Mouse (Mus musculus): ENCODE data around the gene Ptpn18.

The Ptpn18 gene

DNA sequence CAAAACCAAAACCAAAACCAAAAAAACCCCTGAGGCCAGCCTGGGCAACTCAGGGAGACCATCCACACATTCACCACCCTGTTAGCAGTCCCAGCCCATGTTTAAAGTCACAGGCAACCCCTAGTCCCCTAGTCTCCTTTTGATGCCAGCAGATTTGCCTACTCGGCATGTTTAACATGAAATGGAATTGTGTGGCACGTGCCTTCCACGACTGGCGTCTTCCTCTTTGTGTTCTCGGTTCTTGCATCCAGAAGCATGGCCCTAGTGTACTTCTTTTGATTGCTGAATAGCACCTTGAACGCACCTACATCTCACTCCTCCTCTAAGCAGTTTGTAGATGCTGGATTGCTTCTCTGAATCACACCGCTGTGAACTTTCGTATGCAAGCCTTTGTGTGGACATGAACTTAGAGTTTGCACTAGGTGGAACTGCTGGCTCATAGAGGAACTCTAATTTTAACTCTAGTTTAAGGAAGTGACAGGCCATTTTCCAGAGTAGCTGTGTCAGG, 4.8 kb downstream of the Ptpn18 start:
- DNase-seq (ENCODE audit: low spot score in 2 of 2) = no peak

DNA sequence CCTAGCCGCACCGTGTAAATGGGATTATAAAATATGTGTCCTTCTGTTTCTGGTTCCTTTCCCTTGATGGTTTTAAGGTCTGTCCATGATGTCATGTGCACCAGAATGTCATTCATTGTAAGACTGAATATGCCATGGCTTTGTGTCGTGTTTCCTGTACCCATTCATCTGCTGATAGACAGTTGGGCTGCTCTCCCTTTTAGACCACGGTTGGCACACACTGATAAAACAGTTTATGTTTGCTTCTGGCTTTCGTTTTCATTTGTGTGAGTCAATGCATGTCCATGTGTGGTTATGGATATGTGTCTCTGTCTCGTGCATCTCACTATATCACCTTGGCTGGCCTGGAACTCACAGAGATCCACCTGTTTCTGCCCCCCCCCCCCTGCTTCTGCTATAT, 5.9 kb downstream of the Ptpn18 start:
- no peak for DNase-seq (ENCODE audit: low spot score in 2 of 2)

GRCm38 (mm10) chr1:34468051-34468450, 8.5 kb downstream of the Ptpn18 start:
- no peak for DNase-seq (ENCODE audit: low spot score in 2 of 2)

DNA sequence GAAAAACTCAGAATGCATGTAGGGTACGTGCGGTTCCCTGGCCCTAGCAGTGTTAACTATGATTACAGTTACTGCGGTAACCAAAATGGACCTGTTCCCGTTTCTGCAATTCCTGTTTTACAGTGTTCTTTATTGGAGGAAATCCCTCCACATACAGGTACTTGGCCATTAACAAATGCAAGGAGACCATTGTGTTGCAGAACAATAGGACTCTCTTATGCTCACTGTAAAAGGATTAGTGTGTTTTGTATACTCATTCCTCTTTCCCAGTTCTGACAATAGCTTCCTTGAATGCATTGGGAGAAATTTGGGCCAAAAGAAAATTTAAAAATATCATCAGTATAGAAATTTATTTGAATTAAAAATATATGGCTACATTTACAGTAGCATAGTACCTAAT, 8.9 kb downstream of the Ptpn18 start:
- no peak for DNase-seq (ENCODE audit: low spot score in 2 of 2)

- no peak for DNase-seq (ENCODE audit: low spot score in 2 of 2)
Observed at GRCm38 (mm10) chr1:34469801-34470200, 10.2 kb downstream of the Ptpn18 start.

GRCm38 (mm10) chr1:34472427-34473300, 13.1 kb downstream of the Ptpn18 start:
- DNase-seq (ENCODE audit: low spot score in 2 of 2) = peak in 1 of 2 experiments; percentile 43

GRCm38 (mm10) chr1:34478891-34479655, 19.5 kb downstream of the Ptpn18 start:
- no peak for DNase-seq (ENCODE audit: low spot score in 2 of 2)

DNA sequence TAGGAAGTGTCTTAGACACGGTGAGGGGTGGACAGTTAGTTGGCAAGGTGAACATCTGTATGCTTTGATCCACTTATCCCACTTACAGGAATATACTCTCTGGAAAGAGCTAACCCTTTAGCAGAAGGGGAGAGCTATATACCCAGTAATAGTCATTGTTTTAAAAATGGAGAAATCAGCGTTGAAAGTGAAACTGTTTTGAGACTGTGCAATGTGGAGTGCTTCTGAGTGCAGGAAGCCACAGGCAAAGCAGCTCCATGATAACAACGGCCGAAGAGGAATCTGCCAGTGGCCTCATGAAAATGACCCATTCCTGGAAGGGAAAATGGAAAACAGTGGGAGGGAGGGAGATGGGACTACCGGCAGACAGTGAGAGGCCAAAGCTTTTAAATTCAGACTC, 21.2 kb downstream of the Ptpn18 start:
- DNase-seq (ENCODE audit: low spot score in 2 of 2) = no peak

DNA sequence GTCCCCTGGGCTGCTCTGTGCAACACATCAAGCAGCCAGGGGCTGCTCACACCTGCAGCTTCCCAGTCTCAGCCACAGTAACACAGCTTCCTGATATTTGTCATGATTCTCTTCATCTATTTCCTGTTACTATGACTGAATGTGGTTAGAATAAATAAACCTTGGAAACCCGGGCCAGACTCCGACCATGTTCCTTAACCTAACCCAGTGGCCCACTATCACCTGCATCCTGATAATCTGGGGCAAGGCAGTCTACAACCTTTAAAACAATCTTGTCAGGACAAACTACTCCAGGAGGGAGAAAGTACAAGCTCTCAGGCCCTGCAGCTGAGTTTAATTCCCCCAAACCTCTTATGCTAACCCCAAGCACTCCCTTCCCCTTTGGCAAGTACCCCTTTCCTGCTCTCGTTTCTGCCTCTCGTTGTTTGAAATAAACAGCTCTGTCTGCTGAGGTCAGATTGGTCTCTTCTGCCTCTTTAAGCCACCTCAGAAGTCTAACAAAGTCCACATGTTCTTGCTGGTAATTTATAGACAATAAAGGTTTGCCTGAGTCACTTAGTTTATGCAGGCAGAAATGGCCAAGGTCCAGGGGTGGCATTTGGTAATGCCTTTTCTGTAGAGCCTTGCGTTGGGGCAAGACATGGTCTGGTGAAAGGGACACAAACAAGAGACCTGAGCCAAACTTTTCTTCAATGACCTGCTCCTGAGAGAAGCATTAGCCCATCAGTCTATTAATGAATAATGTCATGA, 22.5 kb downstream of the Ptpn18 start:
- no peak for DNase-seq (ENCODE audit: low spot score in 2 of 2)

GRCm38 (mm10) chr1:34484470-34484869, 24.9 kb downstream of the Ptpn18 start:
- no peak for DNase-seq (ENCODE audit: low spot score in 2 of 2)

DNA sequence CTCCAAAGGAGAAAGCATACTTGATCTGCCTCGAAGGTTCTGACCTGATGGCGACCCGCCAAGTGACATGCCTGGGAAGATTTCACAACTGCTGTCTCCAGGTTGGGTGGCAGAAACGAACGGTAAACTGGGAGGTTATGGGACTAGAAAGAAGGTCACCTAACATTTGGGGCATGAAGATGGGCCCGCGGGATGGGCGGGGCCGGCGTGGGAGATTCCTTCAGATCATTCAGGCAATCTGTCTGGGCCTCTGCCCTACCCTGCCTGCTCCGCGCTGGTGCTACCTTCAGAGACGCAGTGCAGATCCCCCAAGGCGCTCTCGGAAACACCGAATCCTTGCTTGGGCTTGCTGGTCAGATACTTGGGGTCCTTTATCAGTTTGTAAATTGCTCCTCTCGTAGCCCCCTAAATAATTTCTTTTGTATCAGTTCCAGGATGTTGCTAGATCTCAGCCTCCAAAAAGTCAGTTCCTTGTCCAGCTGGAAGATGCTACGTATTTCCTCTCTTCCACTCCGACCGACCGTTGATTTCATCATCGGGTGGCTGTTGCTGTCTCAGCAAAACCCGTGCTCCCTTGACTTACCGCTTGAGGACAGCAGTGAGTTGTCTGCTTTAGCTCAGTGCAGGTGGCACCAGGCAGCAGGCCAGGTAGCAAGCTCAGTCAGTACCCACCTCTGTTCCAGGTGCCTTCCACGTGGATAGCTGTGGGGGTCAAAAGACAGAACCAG, 26.1 kb downstream of the Ptpn18 start:
- DNase-seq (ENCODE audit: low spot score in 2 of 2) = peak; percentile 77 to 79

GRCm38 (mm10) chr1:34487383-34487782, 27.8 kb downstream of the Ptpn18 start:
- DNase-seq (ENCODE audit: low spot score in 2 of 2) = no peak

GRCm38 (mm10) chr1:34489852-34490541, 30.4 kb downstream of the Ptpn18 start:
- DNase-seq (ENCODE audit: low spot score in 2 of 2) = no peak

GRCm38 (mm10) chr1:34491480-34491879, 31.9 kb downstream of the Ptpn18 start:
- DNase-seq (ENCODE audit: low spot score in 2 of 2) = no peak

- no peak for DNase-seq (ENCODE audit: low spot score in 2 of 2)
Observed at GRCm38 (mm10) chr1:34502991-34503390, 43.4 kb downstream of the Ptpn18 start.

DNA sequence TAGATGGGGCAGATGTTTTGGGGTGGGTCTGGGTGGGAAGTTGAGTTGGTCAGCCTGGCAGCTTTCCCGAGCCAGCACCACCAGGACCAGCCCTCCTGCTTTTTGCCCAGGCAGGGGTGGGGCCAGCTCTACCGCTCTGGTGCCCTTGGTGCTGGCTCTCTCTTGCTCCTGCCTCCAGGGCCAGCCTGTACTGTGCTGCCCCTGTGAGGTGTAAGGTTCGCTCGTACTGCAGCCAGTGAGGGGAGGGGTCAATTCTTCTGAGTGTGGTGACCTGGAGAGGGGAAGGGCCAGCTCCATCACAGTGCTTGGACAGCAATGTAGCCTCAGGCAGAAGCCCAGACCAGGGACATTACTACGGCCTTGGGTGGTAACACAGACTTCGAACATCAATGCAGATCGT, 45.7 kb downstream of the Ptpn18 start:
- no peak for DNase-seq (ENCODE audit: low spot score in 2 of 2)

DNA sequence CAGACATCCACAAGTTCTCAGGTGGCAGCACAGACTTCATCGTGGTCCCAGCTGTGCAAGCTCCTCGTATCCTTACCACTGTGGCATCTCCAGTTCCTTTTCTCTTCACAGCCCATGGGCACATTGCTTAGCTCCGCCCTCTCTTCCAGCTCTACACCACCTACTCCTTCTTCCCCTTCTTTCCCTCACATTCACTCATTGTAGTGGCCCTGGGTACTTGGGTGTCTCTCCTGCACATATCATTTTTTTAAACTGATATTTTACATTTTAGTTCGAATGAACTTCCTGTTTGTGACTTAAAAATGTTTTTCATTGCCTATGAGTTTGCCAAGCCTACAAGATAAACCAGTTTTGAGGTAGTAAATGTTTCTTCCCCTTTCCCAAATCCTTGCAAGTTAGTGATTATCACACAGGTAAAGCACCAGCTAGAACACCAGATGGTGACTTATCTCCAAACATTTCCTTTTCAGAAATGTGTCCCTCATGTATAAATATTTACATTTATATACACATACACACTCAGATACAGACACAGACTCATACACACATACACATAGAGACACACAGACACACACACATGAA, 46.5 kb downstream of the Ptpn18 start:
- DNase-seq (ENCODE audit: low spot score in 2 of 2) = no peak

DNA sequence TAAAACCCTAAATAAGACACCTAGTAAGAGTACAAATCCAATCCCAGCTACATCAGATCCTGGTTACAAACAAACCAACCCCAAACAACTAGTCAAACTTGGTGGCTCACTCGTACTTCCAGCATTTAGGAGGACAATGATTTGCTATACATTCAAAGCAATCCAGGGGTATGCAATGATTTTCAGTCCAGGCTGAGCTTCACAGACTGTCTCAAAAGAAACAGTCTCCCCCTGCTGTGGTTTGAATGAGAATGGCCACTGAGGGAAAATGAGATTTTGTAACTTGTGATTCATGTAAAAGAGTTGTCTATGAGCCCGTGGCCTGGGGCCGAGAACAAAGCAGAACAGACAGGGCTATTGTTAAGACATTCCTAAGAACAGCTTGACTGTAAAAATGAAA, 48.4 kb downstream of the Ptpn18 start:
- no peak for DNase-seq (ENCODE audit: low spot score in 2 of 2)

DNA sequence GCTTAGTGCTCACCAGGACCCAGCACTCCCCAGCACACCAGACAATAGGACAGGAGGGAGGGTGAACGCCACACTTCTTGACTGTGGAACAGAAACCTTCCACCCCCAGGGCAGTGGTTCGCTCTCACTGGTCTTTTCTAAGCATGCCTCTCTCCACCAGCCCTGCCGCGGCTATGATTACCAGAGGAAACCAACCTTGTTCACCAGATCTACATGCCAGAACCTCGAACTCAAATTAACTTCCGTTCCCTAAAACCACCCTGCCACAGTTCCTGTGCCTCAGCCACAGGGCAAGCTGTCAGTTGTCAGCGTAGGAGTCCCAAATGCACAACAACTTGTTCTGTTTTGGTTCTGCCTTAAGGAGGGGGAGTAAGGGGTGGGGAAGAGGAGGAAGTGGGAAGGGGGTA, 51.0 kb downstream of the Ptpn18 start:
- DNase-seq (ENCODE audit: low spot score in 2 of 2) = no peak

GRCm38 (mm10) chr1:34511027-34511426, 51.5 kb downstream of the Ptpn18 start:
- DNase-seq (ENCODE audit: low spot score in 2 of 2) = peak; percentile 40 to 60
